Mouse (Mus musculus): Measurements from ENCODE around the gene Elmo2. TPM values are rescaled to one million over a fixed set of nuclear protein-coding genes. Genes with fewer than 3 reads are reported as not detected.

Gene Elmo2
- polyA plus RNA-seq (2016; fragmentation: Nextera tagmentation; extraction: Ambion mirVana), result 76.9 and 94.2 TPM in 2 replicates

GRCm38 (mm10) chr2:165326304-165327190 is at the start of gene Elmo2:
Gene Elmo2, minus strand, starts transcription at chr2:165326479.
- H3K4me3 ChIP-seq, result peak within 1 kb of the TSS; percentile 89
- peak; percentile 92 for DNase-seq (ENCODE audit: low spot score)
- 1% methylated on average over 55 of the region's 55 CpGs for WGBS
- H3K4me1 ChIP-seq, result peaks cover 46% of the 10 kb centered on the region
- H3K27me3 ChIP-seq (ENCODE audit: low read depth, poor library complexity, severe bottlenecking), result peaks cover 17% of the 10 kb centered on the region; the same call in 1 of the 2 replicates
- peaks cover 4% of the 10 kb centered on the region; the same call in 1 of the 2 replicates for H3K36me3 ChIP-seq
- no peaks in the 10 kb centered on the region for H3K9me3 ChIP-seq (replicated peaks)
- H3K27ac ChIP-seq, result peak within 1 kb of the TSS; percentile 89

DNA sequence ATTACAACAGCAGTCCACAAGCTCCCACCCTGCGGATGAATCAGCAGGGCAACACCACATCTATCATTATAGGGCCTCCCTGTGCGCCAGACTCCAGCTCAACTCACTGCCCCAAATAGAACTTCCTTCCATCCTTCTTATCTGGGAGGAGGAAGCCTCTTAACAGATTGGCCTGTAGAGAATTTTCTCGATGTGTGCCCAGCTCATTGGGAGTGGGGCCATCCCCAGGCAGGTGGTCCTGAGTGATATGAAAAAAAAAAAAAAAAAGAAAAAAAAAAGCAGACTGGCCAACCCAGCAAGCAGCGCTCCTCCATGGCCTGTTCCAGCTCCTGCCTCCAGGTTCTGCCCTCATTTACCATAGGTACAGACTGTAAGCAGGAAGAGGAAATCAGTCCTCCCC is 49.7 kb upstream of the Elmo2 start:
- H3K9me3 ChIP-seq (replicated peaks), result peaks cover 10% of the 10 kb centered on the region
- H3K27me3 ChIP-seq (ENCODE audit: low read depth, poor library complexity, severe bottlenecking), result no peaks in the 10 kb centered on the region
- DNase-seq (ENCODE audit: low spot score), result no peak
- no peak overlapping the region for H3K4me3 ChIP-seq
- H3K27ac ChIP-seq, result no peak overlapping the region
- H3K36me3 ChIP-seq, result peaks cover 69% of the 10 kb centered on the region
- H3K4me1 ChIP-seq, result no peaks in the 10 kb centered on the region
- whole genome bisulfite sequencing, result 81% methylated on average over 4 of the region's 4 CpGs

GRCm38 (mm10) chr2:165375478-165375877 is 49.2 kb upstream of the Elmo2 start:
- peaks cover 64% of the 10 kb centered on the region for H3K36me3 ChIP-seq

GRCm38 (mm10) chr2:165371066-165371465 is 44.8 kb upstream of the Elmo2 start:
- 35% methylated on average over 3 of the region's 3 CpGs for WGBS
- peaks cover 21% of the 10 kb centered on the region for H3K4me1 ChIP-seq
- H3K9me3 ChIP-seq (replicated peaks), result no peaks in the 10 kb centered on the region
- DNase-seq (ENCODE audit: low spot score), result no peak
- H3K27ac ChIP-seq, result no peak overlapping the region
- peaks cover 20% of the 10 kb centered on the region for H3K36me3 ChIP-seq
- peak overlapping the region; percentile 7; the same call in 1 of the 2 replicates for H3K4me3 ChIP-seq
- H3K27me3 ChIP-seq (ENCODE audit: low read depth, poor library complexity, severe bottlenecking), result peaks cover 36% of the 10 kb centered on the region

More at GRCm38 (mm10) chr2:165375478-165375877, 49.2 kb upstream of the Elmo2 start:
- no peak for DNase-seq (ENCODE audit: low spot score)
- WGBS, result 88% methylated on average over 5 of the region's 5 CpGs
- Histone ChIP-seq H3K4me1 (no peaks in the 10 kb centered on the region), H3K4me3 (no peak overlapping the region), H3K9me3 (replicated peaks) (peaks cover 5% of the 10 kb centered on the region; the same call in 1 of the 2 replicates), H3K27ac (no peak overlapping the region), H3K27me3 (ENCODE audit: low read depth, poor library complexity, severe bottlenecking) (no peaks in the 10 kb centered on the region)

GRCm38 (mm10) chr2:165370348-165370747 is 44.1 kb upstream of the Elmo2 start:
- H3K4me1 ChIP-seq, result peaks cover 21% of the 10 kb centered on the region
- 81% methylated on average over 3 of the region's 3 CpGs for WGBS
- no peaks in the 10 kb centered on the region for H3K9me3 ChIP-seq (replicated peaks)
- H3K27ac ChIP-seq, result no peak overlapping the region
- H3K4me3 ChIP-seq, result no peak overlapping the region
- H3K27me3 ChIP-seq (ENCODE audit: low read depth, poor library complexity, severe bottlenecking), result peaks cover 43% of the 10 kb centered on the region
- peaks cover 12% of the 10 kb centered on the region for H3K36me3 ChIP-seq
- no peak for DNase-seq (ENCODE audit: low spot score)

DNA sequence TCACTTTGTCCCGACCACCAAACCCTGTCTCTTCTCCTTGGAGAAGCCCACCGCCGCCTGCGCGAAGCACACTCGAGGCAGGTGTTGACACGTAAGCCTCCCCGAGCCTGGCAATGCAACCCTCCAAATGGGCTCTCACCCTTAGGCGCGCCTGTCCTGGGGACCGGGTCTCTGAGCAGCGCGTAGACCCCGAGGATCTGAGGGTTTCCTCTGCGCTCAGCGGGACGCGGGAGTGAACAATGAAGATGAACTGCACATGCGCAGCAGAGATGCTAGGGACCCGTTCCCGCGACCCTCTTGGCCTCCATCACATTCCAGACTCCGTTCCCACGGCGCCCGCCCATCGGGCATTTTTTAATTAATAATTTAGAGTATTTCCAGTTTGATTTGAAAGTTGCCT is 42.2 kb upstream of the Elmo2 start, which contains the start of gene Zfp663:
Gene Zfp663, minus strand, starts transcription at position 234 of the 400 bp plus-strand sequence.
- 1% methylated on average over 27 of the region's 27 CpGs for WGBS

DNA sequence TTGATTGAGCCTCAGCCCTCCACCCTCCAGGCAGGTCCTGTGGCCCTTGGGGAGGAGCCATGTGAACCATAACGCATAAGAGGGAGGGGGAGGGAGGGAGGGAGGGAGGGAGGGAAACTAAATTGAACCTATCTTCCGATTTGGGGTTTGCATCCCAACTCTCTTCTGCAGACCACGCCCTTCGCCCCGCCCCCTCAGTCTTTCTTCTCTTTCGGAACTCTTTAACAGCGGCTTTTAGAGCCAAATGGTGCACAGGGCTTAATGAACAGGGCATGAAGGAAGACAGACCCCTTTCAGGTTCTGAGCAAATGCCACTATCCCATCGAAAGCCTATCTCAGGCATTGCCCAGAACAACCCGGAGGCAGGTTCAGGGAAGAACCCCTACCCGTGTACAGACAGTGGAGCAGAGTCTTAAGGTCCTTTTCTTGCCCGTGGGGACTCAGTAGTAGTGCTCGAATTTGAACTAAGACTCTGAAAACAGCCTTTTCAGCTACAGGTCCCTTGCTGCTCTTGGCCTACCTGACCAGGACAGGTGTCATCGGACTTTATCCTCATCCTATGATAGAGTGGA is 41.7 kb upstream of the Elmo2 start:
- peaks cover 23% of the 10 kb centered on the region for H3K4me1 ChIP-seq
- H3K36me3 ChIP-seq, result no peaks in the 10 kb centered on the region
- H3K4me3 ChIP-seq, result peak overlapping the region; percentile 52
- DNase-seq (ENCODE audit: low spot score), result no peak
- no peaks in the 10 kb centered on the region for H3K9me3 ChIP-seq (replicated peaks)
- WGBS, result 3% methylated on average over 13 of the region's 13 CpGs
- H3K27me3 ChIP-seq (ENCODE audit: low read depth, poor library complexity, severe bottlenecking), result peaks cover 61% of the 10 kb centered on the region
- H3K27ac ChIP-seq, result no peak overlapping the region

More for the DNA sequence above, 42.2 kb upstream of the Elmo2 start, which contains the start of gene Zfp663:
- Histone ChIP-seq H3K4me3 (peak within 1 kb of the TSS; percentile 52), H3K36me3 (no peaks in the 10 kb centered on the region), H3K27ac (0 out of 2 replicates have a peak within 1 kb of the TSS, but pooled peaks have one; percentile 54), H3K9me3 (replicated peaks) (no peaks in the 10 kb centered on the region), H3K4me1 (peaks cover 23% of the 10 kb centered on the region), H3K27me3 (ENCODE audit: low read depth, poor library complexity, severe bottlenecking) (peaks cover 55% of the 10 kb centered on the region)
- DNase-seq (ENCODE audit: low spot score), result peak; percentile 55

DNA sequence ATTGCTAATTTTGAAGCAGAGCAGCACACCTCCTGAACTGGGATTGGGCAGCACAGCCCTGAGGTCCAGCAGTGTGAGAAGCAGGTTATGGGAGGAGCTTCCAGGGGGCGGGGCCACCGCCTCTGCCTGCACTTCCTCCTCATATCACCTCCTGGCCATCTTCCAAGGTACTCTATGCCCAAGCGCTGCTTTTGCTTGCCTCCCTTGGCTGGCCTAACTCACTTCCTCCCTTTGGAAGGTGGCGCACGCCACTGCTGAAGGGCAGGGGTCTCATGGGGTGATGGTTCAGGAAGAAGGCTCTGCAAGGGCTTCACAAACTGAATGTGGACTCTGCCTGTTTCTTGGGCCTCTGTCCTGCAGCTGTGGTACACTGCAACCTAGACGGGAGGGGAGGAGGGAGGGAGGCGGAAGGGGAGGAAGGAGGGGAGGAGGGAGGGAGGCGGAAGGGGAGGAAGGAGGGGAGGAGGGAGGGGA is 40.8 kb upstream of the Elmo2 start:
- peak overlapping the region; percentile 28; the same call in 1 of the 2 replicates for H3K4me3 ChIP-seq
- no peak overlapping the region for H3K27ac ChIP-seq
- H3K4me1 ChIP-seq, result peaks cover 23% of the 10 kb centered on the region
- 8% methylated on average over 6 of the region's 8 CpGs for WGBS
- H3K36me3 ChIP-seq, result no peaks in the 10 kb centered on the region
- DNase-seq (ENCODE audit: low spot score), result no peak
- H3K9me3 ChIP-seq (replicated peaks), result no peaks in the 10 kb centered on the region
- H3K27me3 ChIP-seq (ENCODE audit: low read depth, poor library complexity, severe bottlenecking), result peaks cover 68% of the 10 kb centered on the region

- Histone ChIP-seq H3K36me3 (no peaks in the 10 kb centered on the region), H3K9me3 (replicated peaks) (no peaks in the 10 kb centered on the region), H3K27ac (no peak overlapping the region), H3K27me3 (ENCODE audit: low read depth, poor library complexity, severe bottlenecking) (peaks cover 66% of the 10 kb centered on the region), H3K4me3 (peak overlapping the region; percentile 27), H3K4me1 (peaks cover 26% of the 10 kb centered on the region)
- DNase-seq (ENCODE audit: low spot score), result peak; percentile 83
- 14% methylated on average over 21 of the region's 21 CpGs for WGBS
Observed at GRCm38 (mm10) chr2:165364334-165365091, 38.2 kb upstream of the Elmo2 start.

DNA sequence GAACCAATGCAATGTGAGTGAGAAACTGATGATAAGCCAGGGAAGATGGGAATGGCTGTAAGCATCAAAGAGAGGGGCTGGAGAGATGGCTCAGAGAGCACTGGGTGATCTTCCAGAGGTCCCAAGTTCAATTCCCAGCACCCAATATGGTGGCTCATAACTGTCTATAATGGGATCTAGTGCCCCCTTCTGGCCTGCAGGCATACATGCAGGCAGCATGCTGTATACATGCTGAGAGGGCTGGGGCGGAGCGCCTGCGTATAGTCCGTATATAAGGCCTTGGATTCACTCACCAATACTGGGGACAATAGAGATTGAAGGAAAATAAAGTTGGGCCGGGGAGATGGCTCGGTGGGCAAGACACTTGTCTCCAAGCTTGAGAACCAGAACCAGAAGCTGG is 37.0 kb upstream of the Elmo2 start:
- Histone ChIP-seq H3K36me3 (no peaks in the 10 kb centered on the region), H3K27me3 (ENCODE audit: low read depth, poor library complexity, severe bottlenecking) (peaks cover 54% of the 10 kb centered on the region), H3K27ac (no peak overlapping the region), H3K4me1 (peaks cover 21% of the 10 kb centered on the region), H3K9me3 (replicated peaks) (no peaks in the 10 kb centered on the region), H3K4me3 (no peak overlapping the region)
- 87% methylated on average over 6 of the region's 6 CpGs for WGBS
- DNase-seq (ENCODE audit: low spot score), result no peak

DNA sequence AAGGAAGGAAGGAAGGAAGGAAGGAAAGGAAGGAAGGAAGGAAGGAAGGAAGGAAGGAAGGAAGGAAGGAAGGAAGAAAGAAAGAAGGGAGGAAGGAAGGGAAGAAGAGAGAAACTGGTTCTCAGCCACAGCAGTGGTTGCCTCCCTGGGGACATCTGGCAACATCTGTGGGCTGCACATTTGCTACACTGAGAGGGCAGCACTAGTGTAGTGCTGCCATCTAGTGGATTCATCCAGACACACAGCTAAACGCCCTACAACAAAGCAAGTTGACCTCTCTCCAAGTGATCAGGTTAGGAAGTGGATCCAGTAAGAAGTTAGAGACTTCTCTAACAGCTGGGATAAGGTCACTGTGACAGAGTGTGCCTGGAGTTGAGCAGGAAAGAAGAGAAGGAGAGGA is 34.6 kb upstream of the Elmo2 start:
- DNase-seq (ENCODE audit: low spot score), result peak; percentile 79
- no peaks in the 10 kb centered on the region for H3K9me3 ChIP-seq (replicated peaks)
- H3K4me1 ChIP-seq, result peaks cover 6% of the 10 kb centered on the region; the same call in 1 of the 2 replicates
- H3K4me3 ChIP-seq, result no peak overlapping the region
- peaks cover 30% of the 10 kb centered on the region for H3K27me3 ChIP-seq (ENCODE audit: low read depth, poor library complexity, severe bottlenecking)
- no peaks in the 10 kb centered on the region for H3K36me3 ChIP-seq
- no peak overlapping the region for H3K27ac ChIP-seq
- 0% methylated on average over 1 of the region's 1 CpGs for WGBS

DNA sequence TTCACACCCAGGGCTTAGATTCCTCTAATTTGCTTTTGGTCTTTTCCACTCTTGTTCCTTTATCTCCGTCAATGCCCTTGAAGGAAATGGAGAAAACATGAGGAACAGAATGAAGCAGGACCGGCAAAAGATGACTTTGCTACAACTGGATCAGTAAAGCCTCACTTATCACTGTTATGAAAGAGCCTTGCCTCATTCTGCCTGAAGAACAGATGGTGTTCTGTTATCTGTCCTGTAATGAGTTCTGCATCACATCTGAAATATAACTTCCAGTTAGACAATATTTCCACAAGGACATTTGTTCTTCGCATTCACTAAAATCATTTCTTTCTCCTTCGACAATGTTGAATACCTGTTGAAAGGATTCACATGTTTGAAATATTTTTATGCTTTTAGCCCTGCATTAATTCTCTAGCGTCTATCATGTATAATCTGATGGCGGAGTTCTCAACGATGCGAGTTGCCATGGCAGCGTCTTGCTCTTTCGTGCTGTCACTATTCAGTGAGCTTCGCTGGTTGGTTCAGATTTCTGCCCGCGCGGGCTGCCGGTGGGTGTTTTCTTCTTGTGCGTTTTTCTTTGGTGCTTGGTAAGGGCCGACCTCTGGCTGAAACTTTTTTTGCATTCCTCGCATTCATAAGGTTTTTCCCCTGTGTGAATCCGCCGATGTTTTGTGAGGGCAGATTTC is 25.7 kb upstream of the Elmo2 start:
- WGBS, result 91% methylated on average over 20 of the region's 20 CpGs

More for the DNA sequence above, 25.7 kb upstream of the Elmo2 start:
- Histone ChIP-seq H3K4me3 (no peak overlapping the region), H3K36me3 (no peaks in the 10 kb centered on the region), H3K27me3 (ENCODE audit: low read depth, poor library complexity, severe bottlenecking) (no peaks in the 10 kb centered on the region), H3K27ac (no peak overlapping the region), H3K4me1 (0 out of 2 replicates have a peak, but pooled peaks cover 3% of the 10 kb centered on the region), H3K9me3 (replicated peaks) (peaks cover 2% of the 10 kb centered on the region; the same call in 1 of the 2 replicates)
- DNase-seq (ENCODE audit: low spot score), result no peak
